Mouse (Mus musculus) frontal cortex, postnatal 10 days (tissue): Measurements from ENCODE around the gene Rph3a.
"Not testable (repeated sequence)": the region's sequence is repeated elsewhere in the genome, so short reads cannot be mapped to it uniquely, and the experiment has no call there.

ENCODE experiments used
- DNase-seq, 2 experiments: peaks; one replicate each; pipeline ENCODE4 v3.0.0; 2022; ENCODE audit warnings: low spot score in 2 of 2, mixed read lengths in 1 of 2

Gene Rph3a

DNA sequence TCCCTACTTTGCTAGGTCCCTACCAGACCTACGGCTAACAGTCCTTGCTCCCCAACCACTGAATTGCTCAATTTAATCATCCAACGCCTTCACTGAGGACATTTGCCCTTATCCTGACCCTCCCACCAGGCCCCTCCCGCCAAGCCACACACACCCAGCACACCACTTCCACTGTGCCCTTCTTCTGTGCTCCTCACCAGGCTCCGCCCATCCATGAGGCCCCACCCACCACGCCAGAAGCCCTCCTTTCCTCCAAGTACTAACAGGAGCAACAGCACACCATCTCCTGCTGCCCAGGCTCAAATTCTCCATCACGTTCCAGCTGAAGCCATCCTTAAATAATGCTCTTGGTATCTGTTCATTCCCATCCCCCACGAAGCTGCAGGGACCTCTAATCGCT lies 35.4 kb downstream of the Rph3a start:
- DNase-seq: no peak

DNA sequence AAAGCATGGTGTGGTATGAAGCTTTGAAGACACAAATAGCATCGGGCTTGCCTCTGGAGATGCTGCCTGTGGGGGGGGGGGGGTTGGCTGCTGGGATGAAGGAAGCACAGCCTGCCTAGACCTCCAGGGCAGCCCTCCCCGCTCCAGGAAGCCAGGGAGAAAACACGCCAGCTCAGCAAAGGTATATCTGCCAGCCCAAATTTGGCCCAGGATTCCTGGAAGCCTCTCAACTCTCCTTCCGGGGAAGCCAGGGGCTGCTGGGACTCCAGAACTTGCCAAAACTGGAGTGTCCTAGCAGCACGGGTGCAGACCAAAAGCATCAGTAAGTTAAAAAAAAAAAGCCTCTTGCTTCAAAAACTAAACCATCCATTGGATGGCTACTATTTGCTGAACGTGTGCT lies 37.6 kb downstream of the Rph3a start:
- DNase-seq: no peak

DNA sequence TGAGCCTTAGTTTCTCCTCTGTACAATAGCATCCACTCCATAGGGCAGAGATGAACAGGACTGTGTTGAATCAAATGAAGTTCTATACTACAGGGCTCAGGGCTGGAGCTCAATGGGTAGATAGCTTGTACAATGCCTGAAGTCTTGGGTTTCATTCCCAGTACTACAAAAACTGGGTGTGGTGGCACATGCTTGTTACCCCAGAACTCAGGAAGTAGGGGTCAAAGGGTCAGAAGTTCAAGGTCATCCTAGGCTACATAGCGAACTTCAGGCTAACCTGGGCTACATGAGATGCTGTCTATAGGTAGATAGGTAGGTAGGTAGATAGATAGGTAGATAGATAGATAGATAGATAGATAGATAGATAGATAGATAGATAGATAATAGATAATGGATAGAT lies 38.6 kb downstream of the Rph3a start:
- no peak for DNase-seq

DNA sequence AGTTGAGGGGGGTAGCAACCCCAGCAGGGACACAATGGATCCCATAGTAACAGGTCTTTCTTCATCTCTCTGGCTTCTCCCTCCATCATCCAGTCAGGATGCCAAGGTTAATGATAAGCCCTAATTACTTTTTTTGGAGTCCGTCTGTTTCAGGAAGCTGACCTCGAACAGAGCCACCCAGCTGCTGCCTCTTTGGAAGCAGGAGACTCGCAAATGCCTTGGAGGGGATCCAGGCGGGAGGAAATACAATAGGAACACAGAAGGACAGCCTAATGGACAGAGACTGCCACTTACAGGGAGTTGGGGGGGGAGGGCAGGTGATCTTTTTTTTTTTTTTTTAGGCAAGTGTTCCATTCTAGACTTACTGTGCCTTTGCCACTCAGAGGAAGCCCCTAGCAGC lies 40.2 kb downstream of the Rph3a start:
- no peak for DNase-seq

- DNase-seq: no peak
Observed at GRCm38 (mm10) chr5:120968799-120969198, 41.1 kb downstream of the Rph3a start.

- no peak for DNase-seq
Observed at GRCm38 (mm10) chr5:120968134-120968532, 41.8 kb downstream of the Rph3a start.

- DNase-seq: no peak
Observed at GRCm38 (mm10) chr5:120967355-120968133, 42.3 kb downstream of the Rph3a start.

- DNase-seq: no peak
Observed at GRCm38 (mm10) chr5:120966894-120967293, 43.0 kb downstream of the Rph3a start.

GRCm38 (mm10) chr5:120966156-120966555 lies 43.7 kb downstream of the Rph3a start:
- DNase-seq: no peak

GRCm38 (mm10) chr5:120961004-120961403 lies 48.9 kb downstream of the Rph3a start:
- DNase-seq: no peak

DNA sequence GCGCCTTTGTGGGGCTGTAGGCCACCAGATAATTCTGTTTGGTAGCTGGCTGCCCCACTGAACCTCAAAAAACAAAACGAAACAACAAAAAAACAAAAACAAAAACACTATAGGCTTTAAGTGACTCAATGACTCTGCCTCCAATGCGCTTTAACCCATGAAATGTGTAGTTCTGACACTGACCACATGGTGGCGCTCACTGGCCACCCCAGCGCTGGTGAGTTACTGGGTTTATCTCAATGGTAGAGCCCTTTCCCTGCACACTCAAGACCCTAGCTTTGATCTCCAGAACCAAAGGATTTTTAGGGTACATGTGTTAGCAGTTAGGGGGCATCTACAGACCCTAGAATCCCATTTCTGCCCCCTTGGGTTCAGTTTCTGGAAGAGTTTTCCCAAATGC lies 55.9 kb downstream of the Rph3a start:
- peak in 1 of 2 experiments; percentile 40 for DNase-seq

DNA sequence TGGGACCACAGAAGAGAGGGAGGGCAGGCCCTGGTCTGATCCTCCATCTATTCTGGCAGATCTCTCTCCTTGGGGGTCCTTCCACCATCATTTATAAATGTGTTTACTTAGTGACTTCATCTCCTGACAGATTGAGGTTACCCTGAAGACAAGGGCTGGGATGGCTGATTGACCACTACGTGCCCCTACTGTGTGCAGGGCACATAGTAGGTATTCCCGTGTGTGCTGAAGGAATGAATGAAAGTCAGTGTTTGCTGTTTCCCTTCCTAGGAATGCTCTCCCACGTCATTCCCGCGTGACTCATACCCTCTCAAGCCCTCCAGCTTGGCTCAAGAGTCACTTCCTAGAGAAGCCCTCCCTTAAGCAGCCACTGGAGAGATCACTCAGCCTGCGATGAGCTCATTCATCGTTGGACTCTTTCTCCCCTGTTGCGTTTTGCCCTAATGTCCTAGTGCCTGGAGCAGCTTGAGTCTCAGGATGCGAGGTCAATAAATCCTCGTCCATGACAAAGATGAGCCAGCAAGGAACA lies 57.6 kb downstream of the Rph3a start:
- DNase-seq: no peak

DNA sequence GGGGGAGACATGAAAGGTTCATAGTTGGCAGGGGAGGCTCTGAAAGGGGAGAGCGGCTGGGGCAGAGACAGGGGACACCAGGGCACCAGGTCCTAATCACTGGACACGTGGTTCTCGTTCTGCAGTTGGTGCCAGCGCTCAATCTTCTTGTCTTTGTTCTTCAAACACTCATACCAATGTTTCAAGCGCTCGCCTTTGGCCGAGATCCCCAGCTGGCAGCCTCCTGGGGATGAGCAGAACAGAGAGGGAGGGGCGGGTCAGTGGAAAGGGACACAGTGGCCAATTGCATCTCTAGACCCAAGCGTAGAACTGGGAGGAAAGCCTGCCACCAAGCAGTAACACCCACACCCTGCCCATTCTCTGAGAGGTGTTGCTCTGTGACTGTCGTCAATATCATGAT lies 67.8 kb downstream of the Rph3a start:
- no peak for DNase-seq

- no peak for DNase-seq
Observed at GRCm38 (mm10) chr5:120938586-120938985, 71.3 kb downstream of the Rph3a start.

GRCm38 (mm10) chr5:120937841-120938240 lies 72.1 kb downstream of the Rph3a start:
- DNase-seq: no peak

DNA sequence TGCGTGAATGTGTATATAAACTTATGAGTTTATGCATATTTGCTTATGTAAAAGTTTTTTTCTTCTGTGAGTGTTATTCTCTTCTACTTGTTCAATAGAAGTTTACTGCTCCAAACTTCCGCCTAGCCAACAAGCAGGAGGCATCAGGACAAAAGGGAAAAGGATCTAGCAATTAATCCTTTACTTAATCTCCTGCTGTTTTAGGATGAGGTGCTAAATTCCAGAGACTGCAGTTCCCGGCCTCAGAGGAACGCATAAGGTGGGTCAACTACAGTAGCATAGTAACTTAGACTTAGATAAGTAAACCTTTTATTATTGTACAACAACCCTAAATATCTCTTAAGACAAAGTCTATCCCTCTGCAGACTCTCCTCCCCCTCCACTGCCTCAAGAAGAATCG lies 75.9 kb downstream of the Rph3a start:
- no peak for DNase-seq

GRCm38 (mm10) chr5:120927036-120927435 lies 82.9 kb downstream of the Rph3a start:
- no peak for DNase-seq

DNA sequence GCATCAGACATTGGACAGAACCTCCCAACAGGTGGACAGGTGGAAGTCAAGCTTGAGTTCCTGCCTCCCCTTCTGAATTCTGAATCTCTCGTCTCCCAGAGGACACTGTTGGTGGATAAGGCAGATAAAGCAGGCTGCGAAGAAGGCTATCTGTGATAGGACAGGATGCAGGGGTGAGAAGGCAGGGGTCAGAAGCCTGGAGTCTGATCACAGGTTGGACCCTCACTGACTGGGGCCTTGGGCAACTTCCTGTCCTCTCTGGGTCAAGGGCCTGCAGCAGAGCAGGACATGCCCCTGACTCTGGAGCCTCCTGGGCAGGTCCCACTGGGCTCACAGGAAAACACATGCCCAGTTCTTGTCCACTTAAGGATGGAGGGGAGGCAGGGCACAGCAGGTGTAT lies 83.6 kb downstream of the Rph3a start:
- DNase-seq: not testable (repeated sequence)

DNA sequence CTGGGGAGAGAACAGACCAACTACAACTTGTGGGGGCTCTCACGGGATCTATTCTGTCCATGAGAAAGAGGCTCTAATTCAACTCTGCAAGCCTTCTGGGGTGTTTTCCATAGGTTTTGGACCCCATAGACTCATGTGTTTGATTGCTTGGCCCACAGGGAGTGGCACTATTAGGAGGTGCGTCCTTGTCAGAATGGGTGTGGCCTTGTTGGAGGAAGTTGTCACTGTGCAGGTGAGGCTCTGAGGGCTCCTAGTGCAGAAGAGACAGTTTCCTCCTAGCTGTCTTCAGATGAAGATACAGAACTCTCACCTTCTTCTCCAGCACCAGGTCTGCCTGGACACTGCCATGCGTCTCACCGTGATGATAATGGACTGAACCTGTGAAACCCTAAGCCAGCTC lies 85.4 kb downstream of the Rph3a start:
- not testable (repeated sequence) for DNase-seq

- no peak for DNase-seq
Observed at GRCm38 (mm10) chr5:120923969-120924368, 85.9 kb downstream of the Rph3a start.

DNA sequence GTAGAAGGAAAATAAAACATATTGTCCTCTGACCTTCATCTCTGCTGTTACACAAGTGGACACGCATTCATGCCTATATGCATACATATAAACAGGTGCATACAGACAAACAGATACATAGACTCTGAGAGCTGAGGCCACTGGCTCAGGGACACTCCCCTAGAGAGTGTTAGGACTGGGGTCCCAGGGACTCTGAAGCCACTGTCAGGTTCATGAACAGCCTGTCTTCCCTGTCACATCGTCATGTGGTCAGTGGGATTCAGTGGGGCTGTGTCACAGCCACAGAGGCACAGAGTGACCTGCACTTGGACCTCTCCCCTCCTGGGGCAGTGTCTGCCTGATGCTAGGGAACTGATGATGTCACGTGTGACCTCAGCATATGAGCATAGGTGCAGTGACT lies 89.6 kb downstream of the Rph3a start:
- no peak for DNase-seq

- DNase-seq: not testable (repeated sequence)
Observed at GRCm38 (mm10) chr5:120919156-120919935, 90.5 kb downstream of the Rph3a start.

GRCm38 (mm10) chr5:120914204-120914603 lies 95.7 kb downstream of the Rph3a start, which contains the start of gene Oas1d:
Oas1d (plus strand) TSS chr5:120914536.
- not testable (repeated sequence) for DNase-seq
